Mouse (Mus musculus) liver, postnatal 0 days (tissue): ENCODE measurements around the gene Tbc1d10c.

Experiments used
- CTCF ChIP-seq: sonication (generic); IDR thresholded peaks from 2 replicates; pipeline ENCODE4 v1.5.1; 2016; ENCODE audit warnings: antibody characterized with exemption, low read depth
- EP300 ChIP-seq: IDR thresholded peaks from 2 replicates; pipeline ENCODE4 v1.6.1; 2016; ENCODE audit warnings: antibody characterized with exemption, low read depth, mild to moderate bottlenecking

DNA sequence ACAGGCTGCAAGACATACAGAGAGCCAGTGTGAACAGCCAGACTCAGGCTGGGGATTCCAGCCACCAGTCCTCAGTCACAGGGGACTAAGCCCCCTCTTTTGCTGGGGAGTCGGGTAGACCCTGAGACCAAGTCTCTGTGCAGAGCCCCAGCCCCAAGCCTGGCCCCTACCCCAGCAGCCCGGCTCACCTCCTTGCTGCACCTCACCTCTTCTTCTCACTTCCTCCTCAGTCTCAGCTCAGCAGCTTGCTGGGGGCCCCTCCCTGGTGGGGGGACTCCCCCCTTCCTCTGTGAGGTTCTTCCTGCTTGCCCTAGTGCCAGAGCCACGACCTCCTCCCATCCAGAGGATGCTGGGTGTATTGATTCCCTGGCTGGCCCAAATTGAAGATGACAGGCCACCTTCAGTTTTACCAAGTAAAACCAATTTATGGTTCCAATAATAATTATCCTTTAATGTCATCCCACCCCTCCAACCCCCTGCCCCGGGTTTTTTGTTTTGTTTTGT, at the start of gene Tbc1d10c:
- TF ChIP-seq CTCF (no peak), EP300 (no peak)
